Mouse (Mus musculus) embryo, embryonic 9.5 days (tissue): Measurements from ENCODE around the gene Cdk14.
"Not testable (repeated sequence)": the region's sequence is repeated elsewhere in the genome, so short reads cannot be mapped to it uniquely, and the experiment has no call there.

Experiments used
- DNase-seq: peaks from one replicate; pipeline ENCODE4 v3.0.0-alpha.2; 2017; ENCODE audit errors: extremely low spot score

Gene Cdk14

GRCm38 (mm10) chr5:4990237-4990636 lies 429.9 kb downstream of the Cdk14 start:
- DNase-seq, result no peak

GRCm38 (mm10) chr5:4986181-4986580 lies 433.9 kb downstream of the Cdk14 start:
- DNase-seq, result no peak

- DNase-seq, result no peak
Measured at GRCm38 (mm10) chr5:4979551-4979950, 440.6 kb downstream of the Cdk14 start.

GRCm38 (mm10) chr5:4973408-4973807 lies 446.7 kb downstream of the Cdk14 start:
- no peak for DNase-seq

GRCm38 (mm10) chr5:4962063-4962610 lies 458.0 kb downstream of the Cdk14 start:
- peak; percentile 72 for DNase-seq

- no peak for DNase-seq
Measured at GRCm38 (mm10) chr5:4961636-4962035, 458.5 kb downstream of the Cdk14 start.

- DNase-seq, result no peak
Measured at GRCm38 (mm10) chr5:4959446-4959845, 460.7 kb downstream of the Cdk14 start.

GRCm38 (mm10) chr5:4955993-4956392 lies 464.1 kb downstream of the Cdk14 start:
- no peak for DNase-seq

- no peak for DNase-seq
Measured at GRCm38 (mm10) chr5:4955392-4955791, 464.7 kb downstream of the Cdk14 start.

- DNase-seq, result no peak
Measured at GRCm38 (mm10) chr5:4949433-4949832, 470.7 kb downstream of the Cdk14 start.

GRCm38 (mm10) chr5:4948090-4948954 lies 471.8 kb downstream of the Cdk14 start:
- DNase-seq, result peak; percentile 13

- no peak for DNase-seq
Measured at GRCm38 (mm10) chr5:4935131-4935530, 485.0 kb downstream of the Cdk14 start.

- DNase-seq, result no peak
Measured at GRCm38 (mm10) chr5:4934491-4934890, 485.6 kb downstream of the Cdk14 start.

- DNase-seq, result no peak
Measured at GRCm38 (mm10) chr5:4931539-4932143, 488.5 kb downstream of the Cdk14 start.

- no peak for DNase-seq
Measured at GRCm38 (mm10) chr5:4929628-4930027, 490.5 kb downstream of the Cdk14 start.

- no peak for DNase-seq
Measured at GRCm38 (mm10) chr5:4924866-4925265, 495.2 kb downstream of the Cdk14 start.

GRCm38 (mm10) chr5:4918376-4918775 lies 501.7 kb downstream of the Cdk14 start:
- DNase-seq, result peak; percentile 59

- no peak for DNase-seq
Measured at GRCm38 (mm10) chr5:4917743-4918142, 502.4 kb downstream of the Cdk14 start.

- DNase-seq, result no peak
Measured at GRCm38 (mm10) chr5:4917274-4917673, 502.8 kb downstream of the Cdk14 start.

- no peak for DNase-seq
Measured at GRCm38 (mm10) chr5:4916390-4917273, 503.5 kb downstream of the Cdk14 start.

GRCm38 (mm10) chr5:4904911-4905310 lies 515.2 kb downstream of the Cdk14 start:
- DNase-seq, result not testable (repeated sequence)

- no peak for DNase-seq
Measured at GRCm38 (mm10) chr5:4898241-4898640, 521.9 kb downstream of the Cdk14 start.
